Mouse (Mus musculus): ENCODE measurements at regions not wholly inside any gene's neighbourhood (a gene's known extent, or its start where the extent isn't known, plus 50 kb on each side); places are given as distances from the start of the nearest gene placed in this dataset.

DNA sequence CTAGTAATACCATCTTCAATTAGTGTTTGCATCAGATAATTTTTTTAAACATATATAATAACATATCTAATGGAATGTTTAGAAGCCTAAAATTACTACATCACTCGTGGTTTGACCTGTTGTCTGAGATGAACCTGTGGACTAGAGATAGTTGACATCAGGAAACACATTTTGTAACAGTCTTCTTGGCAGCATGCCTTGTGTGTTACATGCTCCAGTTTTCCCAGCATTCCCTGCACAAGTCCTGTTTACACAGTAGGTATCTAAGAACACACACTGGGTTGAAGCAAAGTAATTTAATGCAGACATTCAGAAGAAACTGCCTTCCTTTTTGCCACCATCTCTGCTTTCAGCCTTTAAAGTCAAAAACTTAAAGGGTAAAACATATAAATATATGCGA is 342.8 kb downstream of the Hsfy2 start:
- TF ChIP-seq POLR2A (IDR thresholded peaks at IDR 0.05; ENCODE audit: insufficient read depth, low read depth, low read length) (no peak), CTCF (IDR thresholded peaks at IDR 0.05) (no peak), EP300 (IDR thresholded peaks at IDR 0.05; ENCODE audit: insufficient read depth, low read depth, low read length) (no peak)
